In genomic region chr7:72569177-72569576, GRCm38 (mm10) we compare ENCODE assay signal across 18 mouse cellular contexts.
"Had no signal": no experiment of that assay in that cellular context is flagged by ENCODE, and none has a peak within 500 bp of the region (broad histone marks: within the 10 kb centered on the region; RNA-seq: fewer than 3 reads in every experiment).

No protein-coding gene starts in this region.

- H3K9me3 ChIP-seq: intestine, embryonic 15.5 days; limb, embryonic 10.5 days; liver, embryonic 15.5 days; midbrain, embryonic 12.5 days; neural tube, embryonic 15.5 days; stomach, embryonic 15.5 days had no signal

- H3K27me3 ChIP-seq: intestine, embryonic 15.5 days; liver, embryonic 15.5 days; midbrain, embryonic 12.5 days; neural tube, embryonic 15.5 days; stomach, embryonic 15.5 days had no signal

- H3K4me2 ChIP-seq: intestine, embryonic 15.5 days; liver, embryonic 11.5 days; liver, embryonic 15.5 days; lung, embryonic 14.5 days; midbrain, embryonic 12.5 days; neural tube, embryonic 15.5 days; stomach, embryonic 15.5 days had no signal

- DNase-seq: kidney, adult 2 months; kidney, postnatal 4 days; lung, embryonic 14.5 days; lung, postnatal 10 days; right cerebral cortex, postnatal 14 days; thymus, adult 2 months; thymus, postnatal 25 days had no signal

- H3K27ac ChIP-seq: intestine, embryonic 15.5 days; layer of hippocampus, adult 2 months; left cerebral cortex, adult 2 months; limb, embryonic 10.5 days; liver, embryonic 15.5 days; macrophage; midbrain, embryonic 12.5 days; neural tube, embryonic 15.5 days; stomach, embryonic 15.5 days had no signal

- H3K9ac ChIP-seq: intestine, embryonic 15.5 days; liver, embryonic 15.5 days; lung, embryonic 14.5 days; midbrain, embryonic 12.5 days; neural tube, embryonic 15.5 days; stomach, embryonic 15.5 days had no signal

- H3K4me3 ChIP-seq: intestine, embryonic 15.5 days; layer of hippocampus, adult 2 months; left cerebral cortex, adult 2 months; limb, embryonic 10.5 days; liver, embryonic 15.5 days; midbrain, embryonic 12.5 days; myocyte; neural tube, embryonic 15.5 days; stomach, embryonic 15.5 days had no signal

- H3K4me1 ChIP-seq: intestine, embryonic 15.5 days; liver, embryonic 15.5 days; midbrain, embryonic 12.5 days; neural tube, embryonic 15.5 days; stomach, embryonic 15.5 days had no signal

- H3K36me3 ChIP-seq: intestine, embryonic 15.5 days; limb, embryonic 10.5 days; liver, embryonic 15.5 days; midbrain, embryonic 12.5 days; neural tube, embryonic 15.5 days; stomach, embryonic 15.5 days had no signal

- ATAC-seq: intestine, embryonic 15.5 days had no signal
